Mouse (Mus musculus) skeletal muscle tissue, adult 2 months (tissue): ENCODE measurements around the gene Ano6.

Source experiments
- DNase-seq: peaks from one replicate; pipeline ENCODE4 v3.0.0-alpha.2; 2012; ENCODE audit warnings: low read depth, low spot score

Gene Ano6

GRCm38 (mm10) chr15:95931013-95931775, 140.6 kb downstream of the Ano6 start:
- DNase-seq: peak; percentile 48

DNA sequence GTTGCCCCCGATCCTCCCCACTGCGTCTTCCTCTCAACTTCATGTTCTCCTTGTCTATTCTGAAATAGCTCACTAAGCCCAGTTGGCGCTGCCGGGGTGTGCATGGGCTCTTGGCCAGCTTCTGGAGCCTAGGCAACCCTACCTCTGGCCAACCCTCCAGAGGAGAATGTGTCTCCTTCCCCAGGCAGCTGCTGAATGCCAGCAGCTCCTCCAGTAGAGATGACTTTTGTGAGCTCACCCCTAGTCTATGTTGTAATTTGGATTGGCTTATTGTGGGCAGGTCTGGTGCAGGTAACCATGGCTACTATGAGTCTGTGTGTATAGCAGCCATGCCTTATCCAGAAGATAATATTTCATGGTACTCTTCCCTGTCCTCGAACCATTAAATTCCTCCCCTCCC, 141.7 kb downstream of the Ano6 start:
- peak; percentile 85 for DNase-seq

- no peak for DNase-seq
These were observed 144.5 kb downstream of the Ano6 start for GRCm38 (mm10) chr15:95935141-95935540.

DNA sequence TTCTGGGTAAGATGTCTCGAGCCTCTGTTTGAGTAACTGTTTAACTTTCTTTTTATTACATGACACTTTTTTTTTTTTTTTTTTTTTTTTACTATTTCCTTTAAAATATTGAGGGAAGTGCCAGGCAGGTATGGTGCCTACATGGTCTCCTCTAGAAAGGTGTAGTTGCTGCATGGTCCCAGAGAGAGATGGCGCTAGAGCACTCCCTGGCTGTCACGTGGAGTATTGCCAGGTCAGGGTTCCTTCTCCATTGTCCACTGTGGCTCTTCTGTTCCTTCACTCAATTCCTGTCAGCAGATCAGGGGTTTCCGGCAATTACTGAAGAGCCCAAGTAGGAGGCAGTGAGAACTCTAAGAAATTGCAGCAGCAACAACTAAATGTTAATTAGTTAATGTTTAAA, 152.8 kb downstream of the Ano6 start:
- peak; percentile 27 for DNase-seq

- DNase-seq: no peak
These were observed 153.7 kb downstream of the Ano6 start for GRCm38 (mm10) chr15:95944299-95944698.

DNA sequence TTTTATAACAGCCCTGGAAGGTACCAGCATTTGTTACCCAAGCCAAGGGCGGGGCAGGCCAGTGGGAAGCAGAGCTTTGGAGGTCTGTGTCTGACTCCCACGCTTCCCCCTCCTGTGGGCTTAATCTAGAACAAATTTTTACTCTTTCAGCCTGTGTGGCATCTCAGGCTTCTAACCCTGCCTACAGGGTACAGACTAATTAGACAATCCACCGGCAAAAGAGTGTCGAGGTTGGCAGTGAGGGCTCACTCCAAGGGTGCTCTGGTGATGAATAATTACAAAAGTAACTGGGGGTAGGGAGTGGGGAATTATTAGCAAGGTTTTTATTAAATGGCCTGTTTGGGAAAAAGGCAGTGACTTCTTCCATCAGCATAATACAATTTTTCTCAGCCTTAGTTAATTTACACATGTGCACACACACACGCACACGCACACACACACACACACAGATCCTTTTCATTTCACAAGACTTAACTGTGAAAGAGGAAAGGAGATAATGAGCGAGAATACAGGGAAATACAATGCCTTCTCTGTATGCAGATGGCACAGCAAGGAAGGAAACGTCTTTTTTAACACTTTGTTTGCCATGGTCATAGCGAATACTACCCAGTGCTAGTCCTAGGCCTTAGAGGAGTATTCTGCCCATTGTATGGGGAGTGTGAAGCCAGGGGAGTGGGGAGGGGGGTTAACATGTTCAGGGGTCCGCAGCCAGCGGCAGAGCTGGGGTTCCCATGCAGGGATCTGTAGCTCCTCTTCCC, 155.5 kb downstream of the Ano6 start:
- DNase-seq: no peak

DNA sequence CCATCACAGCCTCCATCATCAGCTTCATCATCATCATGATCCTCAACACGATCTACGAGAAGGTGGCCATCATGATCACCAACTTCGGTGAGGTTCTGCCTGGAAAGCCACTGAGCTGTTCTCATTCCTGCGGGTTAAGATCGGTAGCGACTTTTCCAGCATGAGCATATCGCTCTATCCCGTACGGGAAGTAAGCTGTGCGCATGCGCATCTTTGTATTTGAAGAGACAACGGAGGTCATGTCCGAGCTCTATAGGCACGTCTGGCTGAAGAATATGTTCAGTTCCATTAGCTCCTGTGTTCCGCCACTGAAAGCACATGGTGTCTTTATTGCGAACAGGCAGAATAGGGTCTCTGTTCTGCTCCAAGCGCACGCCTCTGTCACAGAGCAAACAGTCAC, 157.8 kb downstream of the Ano6 start:
- DNase-seq: no peak

GRCm38 (mm10) chr15:95949336-95949735, 158.7 kb downstream of the Ano6 start:
- no peak for DNase-seq

- DNase-seq: peak; percentile 33
These were observed 160.9 kb downstream of the Ano6 start for GRCm38 (mm10) chr15:95951497-95951896.

- DNase-seq: no peak
These were observed 166.0 kb downstream of the Ano6 start for GRCm38 (mm10) chr15:95956692-95957091.

- no peak for DNase-seq
These were observed 171.9 kb downstream of the Ano6 start for GRCm38 (mm10) chr15:95962411-95963123.

DNA sequence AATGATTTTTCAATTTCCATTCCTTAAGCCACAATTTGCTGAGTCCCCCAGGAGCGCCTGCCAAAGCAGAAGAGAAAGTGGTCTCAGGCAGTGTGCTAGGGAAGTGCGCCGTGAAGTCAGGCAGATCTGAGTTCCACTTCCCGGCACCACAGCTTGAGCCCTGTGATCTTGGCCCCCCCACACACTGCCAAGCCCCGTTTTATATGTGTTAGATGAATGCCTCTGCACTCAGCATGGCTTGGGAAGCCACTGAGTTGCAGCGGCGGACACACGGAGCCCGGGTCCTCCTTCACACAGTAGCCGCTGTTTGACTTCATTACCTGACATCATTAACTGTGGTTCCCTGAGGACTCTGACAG, 172.5 kb downstream of the Ano6 start:
- DNase-seq: no peak

DNA sequence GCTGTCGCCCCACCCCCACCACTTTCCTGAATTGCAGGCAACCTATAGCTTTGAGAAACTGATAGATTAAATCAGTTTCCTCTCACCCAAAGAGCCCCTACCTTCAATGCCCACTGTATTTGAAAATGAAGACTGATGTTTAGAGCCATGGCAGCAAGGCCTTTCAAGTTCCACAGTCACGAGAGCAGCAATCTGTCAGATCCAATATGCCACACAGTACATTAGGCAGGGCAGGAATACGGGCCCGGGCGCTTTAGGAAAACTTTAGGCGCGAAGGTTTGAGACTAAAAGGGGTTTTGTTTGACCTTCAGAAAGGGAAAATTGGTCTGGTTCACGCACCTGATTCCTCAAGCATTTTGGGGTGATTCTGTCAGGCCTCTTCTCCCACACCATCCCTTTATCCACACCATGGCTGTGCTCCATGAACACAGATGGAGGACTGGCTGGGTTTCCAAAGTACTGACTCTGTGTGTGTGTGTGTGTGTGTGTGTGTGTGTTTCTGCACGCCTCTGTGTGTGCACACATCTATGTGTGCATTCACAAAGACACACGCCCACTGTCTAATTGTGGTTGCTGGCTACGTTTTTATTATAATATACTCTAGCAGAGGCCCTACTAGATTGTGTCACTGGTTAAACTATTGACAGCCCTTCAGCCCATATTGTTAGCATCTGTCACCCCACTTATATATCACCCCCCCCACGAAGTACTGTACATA, 173.0 kb downstream of the Ano6 start:
- DNase-seq: no peak

- no peak for DNase-seq
These were observed 173.6 kb downstream of the Ano6 start for GRCm38 (mm10) chr15:95964251-95964561.

GRCm38 (mm10) chr15:95966979-95967378, 176.3 kb downstream of the Ano6 start:
- no peak for DNase-seq

DNA sequence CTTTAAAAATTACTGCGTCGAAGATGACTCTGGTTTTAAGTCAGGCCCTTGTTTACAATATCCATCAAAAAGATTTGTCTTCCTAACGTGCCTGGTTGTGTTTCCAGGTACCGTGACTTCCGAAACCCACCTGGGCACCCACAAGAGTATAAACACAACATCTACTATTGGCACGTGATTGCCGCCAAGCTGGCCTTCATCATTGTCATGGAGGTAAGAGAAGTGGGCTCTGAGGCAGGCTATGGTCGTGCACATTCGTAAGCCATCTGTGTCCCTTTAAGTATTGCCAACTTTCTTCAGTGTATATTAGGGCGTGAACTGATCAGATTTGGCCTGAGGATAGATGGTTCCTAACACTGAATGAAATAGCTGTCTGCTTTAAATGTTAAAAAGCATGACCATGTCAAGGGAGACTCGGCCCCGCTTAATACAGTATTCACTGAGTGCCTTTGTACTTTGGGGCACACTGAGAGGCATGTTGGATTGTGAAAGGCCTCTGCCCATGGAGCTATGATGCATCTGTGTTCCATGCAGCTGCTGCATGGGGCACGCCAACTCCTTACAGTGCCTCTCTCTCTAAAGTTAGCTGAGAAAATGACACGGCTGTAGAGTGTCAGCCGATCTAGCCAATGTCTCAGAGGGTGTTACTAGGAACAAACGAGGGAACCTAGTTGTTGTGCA, 177.0 kb downstream of the Ano6 start:
- no peak for DNase-seq

DNA sequence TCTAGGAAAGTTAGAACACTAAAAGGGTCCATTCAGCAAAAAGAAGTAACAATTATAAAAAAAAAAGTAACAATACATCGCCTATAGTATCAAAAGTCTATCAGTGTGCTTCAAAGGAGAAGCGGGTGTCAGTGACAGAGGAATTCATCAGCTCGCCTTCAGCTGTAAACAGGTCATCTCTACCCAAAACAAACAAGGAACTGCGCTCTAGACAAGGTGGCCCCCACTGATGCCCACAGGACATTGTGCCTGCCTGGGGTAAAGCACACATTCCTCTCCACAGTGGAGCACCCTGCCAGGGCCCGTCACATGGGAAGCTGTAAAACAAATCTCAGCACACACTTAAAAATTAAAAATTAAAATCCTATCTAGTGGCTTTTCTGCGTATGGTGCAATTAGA, 179.0 kb downstream of the Ano6 start:
- no peak for DNase-seq

- no peak for DNase-seq
These were observed 179.5 kb downstream of the Ano6 start for GRCm38 (mm10) chr15:95970176-95970575.

DNA sequence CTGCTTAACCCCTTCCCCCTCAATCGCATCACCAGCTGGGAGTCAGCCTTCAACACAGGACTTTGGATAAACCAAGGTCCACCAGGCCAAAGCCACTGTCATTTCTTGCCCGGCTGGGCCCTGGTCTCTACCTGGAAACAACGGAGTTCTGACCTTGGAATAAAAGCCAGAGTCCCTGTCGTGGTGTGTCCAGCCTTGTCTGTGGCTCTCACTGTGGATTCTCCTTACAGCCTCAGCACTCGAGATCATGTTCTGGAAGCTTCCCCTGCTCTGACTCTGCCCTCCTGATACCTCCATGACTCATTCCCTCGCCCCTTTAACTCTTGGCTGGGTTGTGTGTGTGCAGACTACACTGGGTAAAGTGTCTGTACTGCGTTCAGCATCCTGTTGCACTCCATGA, 180.0 kb downstream of the Ano6 start:
- DNase-seq: no peak

- DNase-seq: no peak
These were observed 180.7 kb downstream of the Ano6 start for GRCm38 (mm10) chr15:95971302-95971701.

DNA sequence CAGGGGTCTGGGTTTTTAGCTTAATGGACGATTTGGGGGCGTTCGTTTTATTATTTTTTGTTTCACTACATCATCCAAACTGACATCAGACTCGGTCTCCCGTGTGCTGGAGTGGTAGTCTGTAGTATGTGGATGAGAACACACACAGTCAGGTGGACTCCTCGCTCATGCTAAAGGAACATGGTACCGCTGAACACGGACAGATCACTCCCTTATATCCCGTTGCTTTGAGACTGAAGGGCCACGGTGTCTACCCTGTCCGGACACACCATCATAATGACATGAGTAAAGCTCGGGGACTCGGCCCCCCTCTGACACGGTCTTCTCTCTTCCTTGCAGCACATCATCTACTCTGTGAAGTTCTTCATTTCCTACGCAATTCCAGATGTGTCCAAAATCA, 181.5 kb downstream of the Ano6 start:
- no peak for DNase-seq

- DNase-seq: no peak
These were observed 182.0 kb downstream of the Ano6 start for GRCm38 (mm10) chr15:95972621-95973020.
